Mouse (Mus musculus): ENCODE data around the gene Polr2j.
"Not testable (repeated sequence)": the region's sequence is repeated elsewhere in the genome, so short reads cannot be mapped to it uniquely, and the experiment has no call there.

Gene Polr2j

DNA sequence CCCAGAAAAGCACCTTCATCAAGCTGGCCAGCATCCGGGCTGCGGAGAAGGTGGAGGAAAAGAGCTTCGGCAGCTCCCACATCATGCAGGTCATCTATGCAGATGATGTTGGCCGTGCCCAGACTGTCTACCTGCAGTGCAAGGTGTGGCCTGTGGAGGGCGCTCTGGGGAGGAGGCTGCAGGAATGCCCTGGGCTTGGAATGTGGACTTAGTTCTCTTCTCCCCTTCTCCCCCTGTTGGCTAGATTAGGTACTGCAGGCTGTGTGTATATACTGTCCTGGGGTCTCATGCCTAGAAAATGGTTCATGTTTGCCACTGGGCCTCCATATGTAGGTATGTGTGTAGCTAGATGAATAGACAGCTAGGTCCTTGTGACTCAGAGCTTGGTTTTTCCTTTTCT is 11.9 kb upstream of the Polr2j start:
- DNase-seq (ENCODE audit: low read depth, low spot score): peak; percentile 55

DNA sequence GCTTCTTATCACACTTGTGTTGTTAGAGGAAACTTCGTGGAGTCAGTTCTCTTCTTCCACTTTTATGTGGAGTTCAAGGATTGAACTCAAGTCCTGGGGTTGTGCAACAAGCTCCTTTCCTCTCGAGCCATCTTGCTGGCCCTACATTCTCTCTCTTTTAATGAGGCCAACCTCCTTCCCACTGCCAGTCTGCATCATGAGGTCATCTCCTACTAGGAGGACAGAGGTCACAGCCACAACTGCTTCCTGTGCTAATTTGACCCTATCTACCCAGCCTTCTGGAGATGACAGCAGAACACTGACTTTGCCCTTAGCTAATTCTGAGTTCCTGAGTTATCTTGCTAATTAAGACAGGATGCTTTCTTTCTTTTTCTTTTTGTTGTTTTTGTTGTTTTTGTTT is 7.9 kb upstream of the Polr2j start:
- no peak for DNase-seq (ENCODE audit: low read depth, low spot score)

DNA sequence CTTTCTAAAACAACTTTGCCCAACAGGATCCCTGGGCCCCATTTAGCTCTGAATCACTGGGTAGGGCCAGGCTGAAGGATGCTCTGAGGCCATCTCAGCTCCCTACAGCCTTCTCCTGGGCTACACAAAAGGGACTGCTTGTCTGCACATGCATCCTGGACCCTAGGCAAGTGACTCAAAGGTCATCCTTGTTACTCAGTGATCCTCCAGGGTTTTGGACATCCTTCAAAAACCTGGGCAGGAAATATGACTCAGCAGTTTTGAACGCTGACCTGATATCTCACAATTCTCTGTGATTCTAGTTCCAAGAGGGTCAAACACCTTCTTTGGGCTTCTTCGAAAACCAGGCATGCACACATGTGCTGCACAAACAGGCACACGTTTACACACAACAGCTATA is 7.4 kb upstream of the Polr2j start:
- DNase-seq (ENCODE audit: low read depth, low spot score): no peak

DNA sequence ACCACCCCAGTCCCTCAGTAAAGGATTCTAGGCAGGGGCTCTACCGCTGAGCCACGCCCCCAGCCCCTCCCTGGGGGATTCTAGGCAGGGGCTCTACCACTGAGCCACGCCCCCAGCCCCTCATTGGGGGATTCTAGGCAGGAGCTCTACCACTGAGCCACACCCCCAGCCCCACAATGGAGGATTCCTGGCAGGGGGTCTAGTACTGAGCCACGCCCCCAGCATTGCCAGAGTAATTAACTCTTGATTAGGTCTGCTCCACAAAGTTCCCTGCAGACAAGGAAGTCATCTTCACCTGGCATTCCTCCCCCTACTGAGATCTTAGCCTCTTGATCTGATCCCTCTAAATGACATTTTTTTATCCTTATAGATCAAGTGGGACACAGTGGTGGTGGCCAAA is 2.9 kb upstream of the Polr2j start:
- DNase-seq (ENCODE audit: low read depth, low spot score): not testable (repeated sequence)

DNA sequence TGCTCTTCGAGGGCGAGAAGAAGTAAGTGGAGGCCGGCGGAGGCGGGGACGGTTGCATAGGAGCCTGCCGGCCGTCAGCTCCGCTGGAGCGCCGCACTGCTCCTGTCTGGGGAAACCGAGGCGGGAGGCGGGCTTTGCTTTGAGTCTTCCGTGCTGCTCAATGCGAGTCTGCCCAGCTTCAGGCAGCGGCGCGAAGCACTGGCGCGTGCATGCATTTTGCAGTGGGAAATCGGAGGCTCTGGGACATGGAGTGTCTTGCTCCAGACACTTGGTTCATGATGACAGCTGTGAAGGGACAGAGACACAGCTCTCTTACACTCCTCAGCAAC is 317 bp downstream of the Polr2j start:
- DNase-seq (ENCODE audit: low read depth, low spot score): no peak

DNA sequence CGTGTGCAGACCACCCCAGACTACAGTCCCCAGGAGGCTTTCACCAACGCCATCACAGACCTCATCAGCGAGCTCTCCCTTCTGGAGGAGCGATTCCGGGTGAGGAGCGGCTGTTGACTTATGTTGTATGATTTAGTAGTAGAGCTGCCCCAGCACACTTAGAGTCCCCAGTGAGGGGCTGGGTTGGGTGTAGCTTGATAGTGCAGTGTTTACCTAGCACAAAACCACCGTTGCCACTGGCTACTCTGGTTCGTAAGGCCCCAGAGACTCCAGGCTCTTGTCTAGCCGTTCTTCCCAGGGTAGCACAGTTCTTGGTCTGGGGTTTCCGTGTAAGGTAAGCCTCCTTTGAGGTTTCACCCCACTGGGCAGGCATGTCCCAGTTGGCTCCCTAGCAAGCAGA is 5.7 kb downstream of the Polr2j start:
- no peak for DNase-seq (ENCODE audit: low read depth, low spot score)

DNA sequence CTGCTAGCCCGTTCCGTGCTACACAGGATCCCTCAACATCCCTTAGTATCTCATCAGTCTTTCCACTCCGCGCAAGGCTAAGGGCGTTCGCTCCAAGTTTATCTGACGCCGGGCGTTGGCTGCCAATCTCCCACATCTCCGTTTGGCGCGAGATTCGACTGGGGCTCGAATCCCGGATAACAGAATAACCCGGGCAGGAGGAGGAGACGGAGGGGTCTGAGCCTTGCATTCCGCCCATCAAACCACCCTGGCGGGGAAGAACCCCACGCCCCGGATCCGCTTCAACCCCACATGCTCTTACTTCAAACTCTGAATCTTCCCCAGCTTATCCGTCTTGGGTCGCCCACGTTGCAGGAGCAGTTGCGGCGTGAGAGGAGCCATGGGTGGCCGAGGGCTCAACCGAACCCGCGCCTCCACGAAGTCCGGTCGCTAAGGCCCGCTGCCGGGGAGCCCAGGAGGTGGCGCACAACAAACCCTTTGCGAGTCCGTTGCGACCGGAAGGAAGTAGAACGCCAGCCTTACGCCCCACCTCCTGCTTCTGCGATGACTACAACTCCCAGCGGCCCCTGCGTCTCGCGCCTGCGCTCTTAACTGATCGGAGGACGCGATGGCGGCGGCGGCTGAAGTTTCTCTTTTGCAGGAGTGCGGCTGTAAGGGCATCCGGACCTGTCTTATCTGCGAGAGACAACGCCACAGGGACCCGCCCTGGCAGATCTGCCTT is 19.3 kb downstream of the Polr2j start, which contains the start of the genes Lrwd1 and Alkbh4:
Gene Lrwd1, minus strand, starts transcription at position 504 of the 721 bp plus-strand sequence.
Gene Alkbh4, plus strand, starts transcription at position 576 of the 721 bp plus-strand sequence.
- DNase-seq (ENCODE audit: low read depth, low spot score): peak; percentile 94

DNA sequence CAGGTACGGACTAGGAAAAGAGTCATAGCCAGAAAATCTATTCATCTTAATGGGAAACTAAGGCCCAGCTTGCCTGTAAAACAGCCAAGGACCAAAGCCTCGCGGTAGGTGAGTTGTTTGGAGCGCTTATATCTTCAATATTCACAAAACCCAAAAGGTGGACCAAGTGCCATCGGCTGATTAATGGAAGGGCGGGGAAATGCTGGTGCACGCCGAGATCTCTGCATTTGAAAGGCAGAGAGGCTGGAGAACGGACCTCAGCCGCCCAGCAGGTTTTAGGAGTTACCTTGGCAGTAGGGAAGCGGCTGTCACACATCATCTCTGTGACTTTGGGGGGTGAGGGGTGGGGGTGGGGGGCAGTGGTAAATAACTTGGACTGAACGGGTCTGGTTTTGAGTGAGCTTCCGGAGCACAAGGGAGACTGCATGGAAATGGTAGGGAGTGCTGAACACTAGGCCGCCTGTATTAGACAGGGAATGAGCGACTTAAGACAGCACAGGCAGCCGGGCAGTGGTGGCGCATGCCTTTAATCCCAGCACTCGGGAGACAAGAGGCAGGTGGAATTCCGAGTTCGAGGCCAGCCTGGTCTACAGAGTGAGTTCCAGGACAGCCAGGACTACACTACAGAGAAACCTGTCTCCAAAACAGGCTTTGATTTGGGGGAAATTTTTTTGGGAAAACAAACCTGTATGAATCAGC is 20.0 kb downstream of the Polr2j start:
- no peak for DNase-seq (ENCODE audit: low read depth, low spot score)

DNA sequence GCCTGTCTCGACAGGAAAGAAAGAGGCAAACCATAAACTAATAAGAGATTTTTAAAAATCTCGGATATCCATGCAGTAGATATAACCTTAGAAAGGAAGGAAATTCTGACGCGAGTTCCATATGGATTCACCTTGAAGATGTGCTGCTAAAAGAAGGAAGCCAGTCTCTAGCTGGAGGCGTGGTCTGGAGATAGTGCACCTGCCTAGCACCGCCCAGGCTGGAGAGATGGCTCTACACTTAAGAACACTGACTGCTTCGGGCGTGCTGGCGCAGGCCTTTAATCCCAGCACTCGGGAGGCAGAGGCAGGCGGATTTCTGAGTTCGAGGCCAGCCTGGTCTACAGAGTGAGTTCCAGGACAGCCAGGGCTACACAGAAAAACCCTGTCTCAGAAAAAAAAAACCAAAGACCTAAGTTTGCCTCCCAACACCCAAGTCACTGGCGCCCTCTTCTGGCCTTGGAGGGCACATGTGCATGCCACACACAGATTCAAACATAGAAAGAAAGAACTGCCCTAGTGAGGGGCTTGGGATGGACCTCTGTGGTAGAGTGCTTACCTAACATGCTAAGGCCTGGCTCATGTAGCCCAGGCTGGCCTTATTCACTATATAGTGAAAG is 21.3 kb downstream of the Polr2j start:
- peak; percentile 43 for DNase-seq (ENCODE audit: low read depth, low spot score)

DNA sequence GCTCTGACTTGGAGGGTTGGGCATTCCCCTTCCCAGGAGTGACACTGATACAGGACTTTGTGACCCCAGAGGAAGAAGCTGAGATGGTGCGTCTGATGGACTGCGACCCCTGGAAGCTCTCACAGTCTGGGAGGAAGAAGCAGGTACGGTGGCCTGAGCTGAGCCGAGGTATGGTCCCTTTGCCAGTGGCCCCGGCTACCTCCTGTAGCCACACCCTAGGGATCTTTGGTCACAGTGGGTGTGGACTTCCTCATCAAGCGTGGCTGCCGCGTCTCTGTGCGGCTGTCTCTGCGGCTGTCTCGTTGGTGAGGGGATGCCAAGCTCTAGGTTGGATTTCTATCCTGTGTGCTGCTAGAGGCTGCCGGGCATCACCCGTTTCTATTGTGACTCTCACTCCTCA is 23.0 kb downstream of the Polr2j start:
- DNase-seq (ENCODE audit: low read depth, low spot score): no peak

DNA sequence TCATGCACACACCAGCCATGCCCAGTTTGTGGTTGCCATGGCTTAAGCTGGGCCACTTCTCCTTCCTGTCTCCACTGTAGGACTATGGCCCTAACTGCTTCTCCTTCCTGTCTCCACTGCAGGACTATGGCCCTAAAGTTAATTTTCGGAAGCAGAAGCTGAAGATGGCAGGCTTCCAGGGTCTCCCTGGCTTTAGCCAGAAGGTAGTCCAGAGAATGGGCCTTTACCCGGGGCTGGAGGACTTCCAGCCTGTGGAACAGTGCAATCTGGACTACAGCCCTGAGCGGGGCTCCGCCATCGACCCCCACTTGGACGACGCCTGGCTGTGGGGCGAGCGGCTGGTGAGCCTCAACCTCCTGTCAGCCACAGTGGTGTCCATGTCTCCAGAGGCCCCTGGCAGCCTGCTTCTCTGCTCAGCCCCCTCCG is 23.6 kb downstream of the Polr2j start:
- DNase-seq (ENCODE audit: low read depth, low spot score): no peak

DNA sequence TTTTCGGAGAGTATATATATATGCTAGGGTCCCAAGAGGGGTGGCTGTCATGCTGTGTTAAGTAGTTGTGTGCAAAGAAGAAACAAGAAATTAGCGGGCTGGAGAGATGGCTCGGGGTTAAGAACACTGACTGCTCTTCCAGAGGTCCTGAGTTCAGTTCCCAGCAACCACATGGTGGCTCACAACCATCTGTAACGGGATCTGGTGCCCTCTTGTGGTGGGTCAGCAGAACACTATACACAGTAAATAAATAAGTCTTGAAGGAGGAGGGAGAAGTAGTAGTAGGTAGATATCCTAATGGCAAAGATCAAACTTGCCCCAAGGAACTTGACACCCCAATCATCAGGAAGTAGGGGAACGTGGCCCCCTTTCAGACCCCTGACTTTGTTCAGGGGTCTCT is 26.3 kb downstream of the Polr2j start:
- no peak for DNase-seq (ENCODE audit: low read depth, low spot score)

DNA sequence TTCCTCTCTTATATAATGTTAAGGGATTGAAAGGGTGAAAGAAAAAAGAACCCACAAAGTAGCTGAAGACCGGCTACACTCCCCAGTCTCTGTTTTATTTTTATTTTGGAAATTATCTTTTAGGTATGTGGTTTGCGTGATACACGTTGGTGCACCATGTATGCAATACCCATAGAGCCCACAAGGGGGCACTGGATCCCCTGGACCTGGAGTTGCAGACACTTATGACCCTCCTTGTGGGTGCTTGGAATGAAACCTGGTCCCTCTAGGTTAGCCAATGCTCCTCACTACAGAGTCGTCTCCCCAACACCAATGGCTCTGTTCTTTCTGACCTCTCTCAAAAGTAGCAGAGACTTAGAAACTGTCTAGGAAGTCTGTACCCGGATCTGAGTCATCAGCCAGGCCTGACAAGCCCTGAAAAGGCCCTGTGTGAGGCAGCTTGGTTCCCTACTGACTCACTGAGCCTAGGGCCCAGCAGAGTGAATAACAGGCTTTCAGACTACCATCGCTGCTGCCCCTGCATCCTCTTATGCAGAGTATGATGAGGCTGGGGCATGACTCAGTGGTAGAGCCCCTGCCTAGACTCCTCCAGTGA is 26.8 kb downstream of the Polr2j start:
- DNase-seq (ENCODE audit: low read depth, low spot score): peak; percentile 6

DNA sequence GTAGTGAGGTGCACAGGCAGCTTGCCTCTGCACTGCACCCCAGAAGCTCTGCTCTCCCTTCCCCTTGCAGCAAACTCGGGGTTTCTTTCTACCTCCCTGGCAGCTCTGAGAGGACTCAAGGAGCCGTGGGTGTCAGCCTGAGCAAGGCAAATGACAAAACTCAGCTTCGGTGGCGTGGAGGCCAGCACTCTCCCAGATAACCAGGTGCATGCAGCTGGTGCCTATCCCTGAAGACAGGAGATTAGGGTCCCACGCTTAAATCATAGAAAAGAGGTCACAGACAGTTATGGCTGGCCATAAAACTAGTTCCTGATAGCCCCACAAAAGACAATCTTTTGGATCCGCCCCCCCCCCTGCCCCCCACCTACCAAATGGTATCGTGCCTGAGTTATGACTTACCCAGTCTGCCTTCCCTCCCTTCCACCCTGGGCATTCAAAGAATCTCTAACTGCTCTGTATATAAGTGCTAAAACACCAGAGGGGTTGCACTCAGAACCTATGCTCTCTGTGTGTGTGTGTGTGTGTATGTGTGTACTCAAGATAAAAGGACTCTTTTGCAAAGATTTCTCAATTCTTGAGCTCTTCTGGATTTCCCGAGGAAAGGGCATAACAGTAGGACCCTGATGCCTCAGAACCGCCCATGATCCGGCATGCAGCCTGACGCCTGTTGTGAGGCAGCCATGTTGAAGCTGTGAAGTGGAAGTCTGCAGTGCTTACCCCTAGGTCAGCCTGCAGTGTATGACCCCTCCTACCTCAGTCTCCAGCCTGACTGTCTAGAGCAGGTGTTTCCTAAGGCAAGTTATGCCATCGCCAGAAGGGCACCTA is 28.4 kb downstream of the Polr2j start:
- DNase-seq (ENCODE audit: low read depth, low spot score): no peak

DNA sequence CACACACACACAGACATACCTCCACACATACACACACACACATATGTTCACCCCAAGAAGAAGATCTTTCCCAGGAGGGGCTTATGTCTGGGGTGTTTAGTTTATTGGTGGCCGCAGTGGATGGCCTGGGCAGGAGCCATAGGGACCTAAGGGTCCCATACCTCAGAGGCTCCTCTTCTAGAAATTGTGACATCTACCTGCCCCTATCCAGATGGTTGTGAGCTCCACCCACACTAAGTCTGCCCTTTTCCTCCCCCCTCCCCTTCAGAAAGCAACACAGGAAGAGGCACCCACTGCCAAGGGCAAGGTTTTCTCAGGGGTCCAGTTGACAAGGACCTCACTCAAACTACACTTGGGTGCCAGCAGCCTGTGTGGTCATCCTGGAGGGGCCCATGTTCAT is 30.5 kb downstream of the Polr2j start:
- DNase-seq (ENCODE audit: low read depth, low spot score): no peak

DNA sequence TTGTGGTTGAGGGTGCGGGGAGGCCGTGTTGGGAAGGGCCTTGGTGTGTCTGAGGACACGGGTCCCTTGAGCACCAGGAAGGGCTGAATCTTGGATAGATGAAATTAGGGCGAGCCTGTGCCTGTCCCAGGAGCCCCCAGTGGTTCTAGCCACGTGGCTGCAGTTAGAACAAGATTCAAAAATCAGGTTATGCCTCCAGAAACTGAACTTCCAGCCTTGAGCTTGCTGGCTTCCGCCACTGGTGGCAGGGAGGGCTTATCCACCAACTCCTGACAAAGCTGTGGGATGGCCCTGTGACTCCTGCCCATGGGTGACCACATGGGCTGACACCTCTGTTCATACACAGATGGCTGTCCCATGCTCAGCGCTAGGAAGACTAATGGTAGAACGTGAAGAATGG is 31.3 kb downstream of the Polr2j start:
- DNase-seq (ENCODE audit: low read depth, low spot score): no peak

DNA sequence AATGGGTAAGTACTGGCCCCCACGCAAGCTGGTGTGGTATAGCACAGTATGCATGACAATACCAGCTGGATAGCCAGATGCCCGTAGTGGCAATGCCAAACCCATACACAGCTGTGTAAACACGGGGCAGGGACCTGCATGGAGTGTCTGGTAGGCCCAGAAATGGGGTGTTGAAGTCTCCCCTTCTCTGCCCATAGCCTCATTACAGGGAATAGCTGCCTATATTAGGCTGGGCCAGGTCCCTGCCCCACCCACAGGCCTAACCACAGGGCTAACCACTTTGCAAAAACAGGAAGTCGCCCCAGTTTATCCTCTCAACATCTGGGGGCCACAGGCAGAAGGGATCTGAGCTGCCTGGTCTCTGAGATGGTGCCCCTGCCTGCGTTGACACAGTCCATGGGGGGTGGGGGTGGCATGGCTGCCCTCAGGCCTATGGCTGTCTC is 32.7 kb downstream of the Polr2j start:
- not testable (repeated sequence) for DNase-seq (ENCODE audit: low read depth, low spot score)

DNA sequence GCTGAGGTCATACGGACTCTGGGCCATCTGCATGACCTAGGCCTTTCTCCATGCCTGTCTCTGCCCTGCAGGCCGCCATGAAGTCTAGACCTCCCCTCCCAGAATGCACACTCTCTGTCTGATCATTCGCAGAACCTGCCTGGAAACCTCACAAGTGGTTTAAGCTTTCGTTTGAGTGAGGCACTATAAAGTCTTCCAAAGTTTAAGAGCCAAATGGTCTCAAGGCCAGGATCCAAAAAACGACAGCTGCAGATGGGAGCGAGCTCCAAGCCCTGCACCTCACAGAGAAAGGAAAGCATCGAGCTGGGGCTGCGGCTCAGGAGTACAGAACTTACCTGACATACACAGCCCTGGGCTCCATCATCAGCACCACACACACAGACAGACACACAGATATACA is 35.9 kb downstream of the Polr2j start:
- DNase-seq (ENCODE audit: low read depth, low spot score): no peak

DNA sequence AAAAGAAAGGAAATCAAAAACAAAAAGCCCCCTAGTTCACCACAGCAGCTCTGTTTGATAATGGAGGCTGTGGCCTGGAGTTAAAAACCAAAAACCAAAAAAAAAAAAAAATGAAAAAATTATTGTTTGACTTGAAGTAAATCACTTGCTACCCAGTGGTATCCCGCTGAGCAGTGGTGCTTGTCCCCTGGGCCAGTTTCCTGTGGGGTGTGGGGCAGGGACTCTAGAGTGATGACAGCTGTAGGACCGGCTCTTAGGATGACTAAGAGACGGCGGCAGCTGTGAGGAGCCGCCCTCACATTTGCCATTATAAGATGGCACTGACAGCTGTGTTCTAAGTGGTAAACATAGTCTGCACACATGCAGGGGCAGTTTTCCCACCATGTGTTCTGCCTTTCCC is 39.0 kb downstream of the Polr2j start:
- DNase-seq (ENCODE audit: low read depth, low spot score): no peak

DNA sequence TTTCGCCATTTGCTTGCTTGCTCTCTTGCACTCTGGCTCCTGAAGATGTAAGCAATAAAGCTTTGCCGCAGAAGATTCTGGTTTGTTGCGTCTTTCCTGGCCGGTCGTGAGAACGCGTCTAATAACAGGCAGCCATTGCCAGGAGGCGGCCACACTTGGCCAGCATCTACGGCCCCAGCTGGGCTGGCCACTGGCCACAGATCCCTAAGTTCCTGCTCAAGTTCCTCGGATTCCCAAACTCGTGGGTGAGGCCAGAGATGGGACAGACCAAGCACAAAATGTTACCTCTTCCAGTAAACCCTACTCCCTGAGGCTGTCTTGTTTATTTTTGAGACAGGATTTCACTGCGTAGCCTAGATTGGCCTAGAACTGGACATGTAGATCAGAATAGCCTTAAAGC is 43.7 kb downstream of the Polr2j start:
- DNase-seq (ENCODE audit: low read depth, low spot score): not testable (repeated sequence)

DNA sequence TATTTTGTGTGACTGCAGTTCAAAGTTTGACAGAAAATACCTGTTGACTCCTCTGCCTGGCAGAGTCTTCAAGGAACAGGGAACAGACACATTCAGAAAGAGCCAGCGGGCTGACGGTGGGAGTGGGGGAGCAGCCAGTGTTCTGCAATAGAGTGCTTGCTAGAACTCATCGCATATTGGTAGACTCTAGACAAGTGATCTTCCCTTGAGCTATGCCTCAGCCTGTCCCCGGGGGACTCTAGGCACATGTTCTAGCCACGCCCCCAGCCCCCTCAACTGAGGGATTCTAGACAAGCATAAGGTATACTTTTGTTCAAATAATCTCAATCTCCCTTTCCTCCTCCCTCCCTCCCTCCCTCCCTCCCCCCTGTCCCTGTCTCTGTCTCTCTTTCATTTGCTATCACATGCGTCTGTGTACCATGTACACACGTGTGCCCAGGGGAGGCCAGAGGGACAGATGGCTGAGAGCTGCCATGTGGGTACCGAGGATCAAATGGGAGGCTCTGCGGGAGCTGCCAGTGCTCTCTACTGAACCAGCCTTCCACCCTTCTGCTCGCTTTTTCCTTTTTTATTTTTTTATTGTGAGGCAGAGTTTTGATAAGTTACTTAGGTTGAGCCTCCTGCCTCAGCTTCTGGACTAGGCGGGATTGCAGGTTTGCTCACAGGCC is 47.5 kb downstream of the Polr2j start:
- DNase-seq (ENCODE audit: low read depth, low spot score): no peak

Data from forelimb bud, embryonic 11.5 days (tissue).